Mouse (Mus musculus): Measurements from ENCODE around the gene Prdx6.
A peak's percentile ranks its signal among the peaks of the same experiment; 100 is the strongest.
"Not testable (repeated sequence)": the region's sequence is repeated elsewhere in the genome, so short reads cannot be mapped to it uniquely, and the experiment has no call there.

Prdx6 gene

GRCm38 (mm10) chr1:161250031-161250603, 902 bp downstream of the Prdx6 start:
- DNase-seq = peak; percentile 95

- peak; percentile 55 for DNase-seq
Observed at GRCm38 (mm10) chr1:161249442-161249841, 1.6 kb downstream of the Prdx6 start.

GRCm38 (mm10) chr1:161248685-161249084, 2.3 kb downstream of the Prdx6 start:
- DNase-seq = peak; percentile 63

GRCm38 (mm10) chr1:161247643-161248580, 3.1 kb downstream of the Prdx6 start:
- peak; percentile 83 for DNase-seq

- peak; percentile 89 for DNase-seq
Observed at GRCm38 (mm10) chr1:161247176-161247575, 3.8 kb downstream of the Prdx6 start.

- no peak for DNase-seq
Observed at GRCm38 (mm10) chr1:161237750-161238149, 13.3 kb downstream of the Prdx6 start.

- DNase-seq = peak; percentile 68
Observed at GRCm38 (mm10) chr1:161237339-161237738, 13.7 kb downstream of the Prdx6 start.

- DNase-seq = peak; percentile 85
Observed at GRCm38 (mm10) chr1:161233226-161233839, 17.7 kb downstream of the Prdx6 start.

GRCm38 (mm10) chr1:161232181-161232580, 18.8 kb downstream of the Prdx6 start:
- peak; percentile 60 for DNase-seq

- DNase-seq = peak; percentile 72
Observed at GRCm38 (mm10) chr1:161224837-161225236, 26.2 kb downstream of the Prdx6 start.

- DNase-seq = peak; percentile 80
Observed at GRCm38 (mm10) chr1:161219816-161220215, 31.2 kb downstream of the Prdx6 start.

GRCm38 (mm10) chr1:161214465-161214864, 36.6 kb downstream of the Prdx6 start:
- DNase-seq = peak; percentile 58

GRCm38 (mm10) chr1:161199856-161200255, 51.2 kb downstream of the Prdx6 start:
- peak; percentile 22 for DNase-seq

GRCm38 (mm10) chr1:161196364-161196763, 54.7 kb downstream of the Prdx6 start:
- DNase-seq = not testable (repeated sequence)

- DNase-seq = peak; percentile 98
Observed at GRCm38 (mm10) chr1:161195541-161196351, 55.3 kb downstream of the Prdx6 start.

GRCm38 (mm10) chr1:161190253-161190910, 60.6 kb downstream of the Prdx6 start:
- peak; percentile 21 for DNase-seq

Measured in heart, adult 11 months (tissue).